Mouse (Mus musculus): ENCODE results near the gene Gm2916.
"Not testable (repeated sequence)": the region's sequence is repeated elsewhere in the genome, so short reads cannot be mapped to it uniquely, and the experiment has no call there.

Gm2916 gene

GRCm38 (mm10) chr14:3883872-3884271, at the start of gene Gm2916:
TSS of gene Gm2916 (plus strand) at chr14:3884172.
- not testable (repeated sequence) for DNase-seq (ENCODE audit: low read depth, low spot score)

DNA sequence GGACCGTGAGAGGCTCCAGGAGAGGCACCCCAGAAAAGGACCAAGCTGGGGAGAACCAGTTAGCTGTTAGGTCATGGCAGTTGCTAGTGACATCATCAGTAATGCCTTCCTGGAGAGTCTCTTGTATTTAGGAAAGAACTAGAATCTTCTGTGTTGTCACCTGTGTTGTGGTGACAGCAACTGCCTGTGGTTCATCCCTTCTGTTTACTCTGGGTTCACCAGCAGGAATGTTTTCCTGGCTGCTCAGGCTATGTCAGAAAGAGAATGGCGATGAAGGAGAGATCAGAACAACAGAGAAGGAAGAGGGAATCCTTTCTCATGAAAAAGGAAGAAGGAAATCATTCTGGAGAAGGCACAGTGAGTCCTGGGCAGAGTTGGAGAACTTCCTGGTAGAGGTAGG, 38.0 kb upstream of the Gm2916 start, which contains the start of gene Gm3033:
TSS of gene Gm3033 (plus strand) at position 301 of the 400 bp plus-strand sequence.
- DNase-seq (ENCODE audit: low read depth, low spot score): not testable (repeated sequence)

DNA sequence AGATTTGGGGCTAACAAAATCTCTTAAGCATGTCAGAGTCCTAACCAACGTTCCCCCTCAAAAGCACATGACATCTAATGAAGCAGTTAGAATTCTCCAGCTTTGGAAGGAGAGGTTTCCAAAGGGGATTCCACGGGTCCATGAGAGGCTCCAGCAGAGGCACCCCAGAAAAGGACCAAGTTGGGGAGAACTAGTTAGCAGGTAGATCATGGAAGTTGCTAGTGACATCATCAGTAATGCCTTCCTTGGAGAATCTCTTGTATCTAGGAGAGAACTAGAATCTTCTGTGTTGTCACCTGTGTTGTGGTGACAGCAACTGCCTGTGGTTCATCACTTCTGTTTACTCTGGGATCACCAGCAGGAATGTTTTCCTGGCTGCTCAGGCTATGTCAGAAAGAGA, 47.5 kb downstream of the Gm2916 start, which contains the start of gene Gm3029:
TSS of gene Gm3029 (plus strand) at position 301 of the 400 bp plus-strand sequence.
- not testable (repeated sequence) for DNase-seq (ENCODE audit: low read depth, low spot score)

GRCm38 (mm10) chr14:3963247-3963646, 79.3 kb downstream of the Gm2916 start, which contains the start of gene Gm3095:
TSS of gene Gm3095 (plus strand) at chr14:3963547.
- not testable (repeated sequence) for DNase-seq (ENCODE audit: low read depth, low spot score)

Data from brain, adult 2 months (tissue).